Mouse (Mus musculus) stomach, embryonic 14.5 days (tissue): ENCODE data around the gene Pigr. TPM values are rescaled to one million over a fixed set of nuclear protein-coding genes. Genes with fewer than 3 reads are reported as not detected.

Source experiments
- ATAC-seq: fragments of 200-750 bp; cut with Nextera tagmentation; 2 replicates; pipeline ENCODE4 v1.8.0; 2017; ENCODE audit warnings: low read depth, moderate TSS enrichment; ENCODE audit not compliant: insufficient number of reproducible peaks, insufficient read depth, low FRiP score
- H3K27ac ChIP-seq: fragments of 300-500 bp; sonication (generic); 2 replicates; pipeline ENCODE4 v1.5.1; 2014; ENCODE audit warnings: mild to moderate bottlenecking, low read length, moderate library complexity, mixed read lengths
- H3K27me3 ChIP-seq: fragments of 300-500 bp; sonication (generic); 2 replicates; pipeline ENCODE4 v1.6.1; 2014; ENCODE audit warnings: low read length, control low read depth, mixed read lengths; ENCODE audit not compliant: control insufficient read depth, insufficient read depth
- H3K36me3 ChIP-seq: fragments of 300-500 bp; sonication (generic); 2 replicates; pipeline ENCODE4 v1.6.1; 2014; ENCODE audit warnings: mild to moderate bottlenecking, control low read depth, low read length, moderate library complexity, mixed read lengths; ENCODE audit not compliant: control insufficient read depth, insufficient read depth
- H3K4me1 ChIP-seq: fragments of 300-500 bp; sonication (generic); 2 replicates; pipeline ENCODE4 v1.6.1; 2014; ENCODE audit warnings: low read length, control low read depth, mixed read lengths; ENCODE audit not compliant: control insufficient read depth, insufficient read depth
- H3K4me2 ChIP-seq: fragments of 300-500 bp; sonication (generic); replicated peaks from 2 replicates; pipeline ENCODE4 v1.6.1; 2014; ENCODE audit warnings: low read depth, low read length, control low read depth
- H3K4me3 ChIP-seq: fragments of 300-500 bp; sonication (generic); 2 replicates; pipeline ENCODE4 v1.5.1; 2014; ENCODE audit warnings: low read depth, low read length, control low read depth
- H3K9ac ChIP-seq: fragments of 300-500 bp; sonication (generic); replicated peaks from 2 replicates; pipeline ENCODE4 v1.6.1; 2014; ENCODE audit warnings: low read depth, mild to moderate bottlenecking, control low read depth, low read length, moderate library complexity, mixed read lengths
- H3K9me3 ChIP-seq: fragments of 300-500 bp; sonication (generic); 2 replicates; pipeline ENCODE4 v1.6.1; 2016; ENCODE audit warnings: low read depth, low read length, control low read depth; ENCODE audit not compliant: control insufficient read depth
- WGBS: fragments of 180-500 bp; shearing (Covaris S2); extraction: QIAGEN DNeasy Blood & Tissue Kit; methylation state at CpG from one replicate; pipeline ENCODE4 v1.1.7; 2014; 5-methylcytosine and 5-hydroxymethylcytosine counted together
- polyA plus RNA-seq: library from polyadenylated mRNA; unstranded; fragments of >200 nt; fragmentation: Nextera tagmentation; extraction: Ambion mirVana; gene quantifications from 2 replicates; pipeline ENCODE4 v1.2.1, GENCODE M21; 2014

Pigr gene
- polyA plus RNA-seq, 1 experiment from 2014 or later: not detected

DNA sequence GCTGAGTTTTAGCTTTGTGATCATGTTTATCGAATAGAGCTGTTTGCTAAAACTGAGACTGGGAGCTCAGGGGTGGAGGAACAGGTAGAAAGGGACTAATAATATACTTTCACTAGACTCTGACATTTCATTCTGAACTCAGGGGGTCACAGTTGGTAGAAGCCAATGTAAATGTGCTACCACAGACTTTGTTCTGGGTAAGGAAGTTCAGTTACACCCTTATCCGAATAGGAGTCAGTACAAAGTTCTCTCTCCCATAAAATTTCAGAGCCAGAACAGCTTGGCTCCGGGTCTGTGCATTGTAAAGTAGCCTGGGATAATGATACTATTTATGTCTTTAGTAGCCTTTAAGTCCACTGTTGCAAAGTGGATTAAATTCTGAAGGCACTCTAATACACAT is 27.9 kb upstream of the Pigr start:
- 55% methylated on average over 3 of the region's 3 CpGs for WGBS
- H3K4me2 ChIP-seq: no peak overlapping the region
- no peaks in the 10 kb centered on the region for H3K27me3 ChIP-seq
- no peak overlapping the region for H3K27ac ChIP-seq
- no peak for ATAC-seq
- H3K9me3 ChIP-seq: no peaks in the 10 kb centered on the region
- H3K4me3 ChIP-seq: no peak overlapping the region
- H3K9ac ChIP-seq: no peak overlapping the region
- no peaks in the 10 kb centered on the region for H3K4me1 ChIP-seq
- no peaks in the 10 kb centered on the region for H3K36me3 ChIP-seq

DNA sequence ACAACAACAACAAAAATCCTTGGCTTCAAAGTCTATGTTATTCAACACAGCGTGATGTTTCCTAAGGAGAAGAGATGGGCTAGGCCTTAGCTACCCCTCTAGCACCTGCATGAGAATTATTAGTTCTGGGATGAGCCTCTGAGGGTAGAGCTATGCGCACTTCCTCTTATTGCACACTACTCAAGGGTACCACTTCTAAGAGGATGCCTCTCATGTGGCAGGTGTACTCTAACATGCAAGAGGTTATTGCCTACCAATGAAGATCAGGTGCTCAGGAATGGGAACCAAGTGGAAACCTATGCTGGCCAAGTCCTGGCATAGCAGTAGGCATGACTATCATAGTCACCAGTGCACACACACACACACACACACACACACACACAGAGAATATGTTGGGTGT is 27.1 kb upstream of the Pigr start:
- Histone ChIP-seq H3K4me1 (no peaks in the 10 kb centered on the region), H3K36me3 (no peaks in the 10 kb centered on the region), H3K4me3 (no peak overlapping the region), H3K9ac (no peak overlapping the region), H3K4me2 (no peak overlapping the region), H3K27me3 (no peaks in the 10 kb centered on the region), H3K9me3 (no peaks in the 10 kb centered on the region), H3K27ac (no peak overlapping the region)
- no peak for ATAC-seq
- 94% methylated on average over 2 of the region's 2 CpGs for WGBS

DNA sequence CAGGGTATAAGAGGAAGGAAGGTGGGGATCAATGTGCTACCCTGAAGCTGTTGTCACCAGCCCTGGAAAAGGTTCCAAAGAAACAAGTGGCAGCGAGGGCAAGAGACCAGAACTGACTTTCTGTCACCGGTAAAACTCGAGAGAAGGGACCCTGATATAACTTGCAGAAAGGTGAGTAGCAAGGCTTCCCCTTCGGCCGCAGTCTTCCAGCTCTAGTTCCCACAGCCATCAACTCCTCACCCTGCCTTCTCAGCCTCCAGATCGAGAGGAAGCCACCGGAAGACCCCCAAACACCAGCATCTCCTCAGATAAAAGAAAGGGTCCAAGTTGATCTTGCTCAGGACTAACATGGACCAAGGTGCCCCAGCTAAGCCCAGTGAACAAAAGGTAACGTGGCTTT is 25.9 kb upstream of the Pigr start, which contains the start of gene Fcamr:
Gene Fcamr, plus strand, starts transcription at position 301 of the 400 bp plus-strand sequence.
- no peaks in the 10 kb centered on the region for H3K9me3 ChIP-seq
- H3K27ac ChIP-seq: no peak within 1 kb of the TSS
- no peaks in the 10 kb centered on the region for H3K36me3 ChIP-seq
- ATAC-seq: no peak
- H3K9ac ChIP-seq: no peak within 1 kb of the TSS
- H3K27me3 ChIP-seq: no peaks in the 10 kb centered on the region
- H3K4me3 ChIP-seq: no peak within 1 kb of the TSS
- 83% methylated on average over 8 of the region's 8 CpGs for WGBS
- H3K4me2 ChIP-seq: no peak within 1 kb of the TSS
- H3K4me1 ChIP-seq: no peaks in the 10 kb centered on the region

DNA sequence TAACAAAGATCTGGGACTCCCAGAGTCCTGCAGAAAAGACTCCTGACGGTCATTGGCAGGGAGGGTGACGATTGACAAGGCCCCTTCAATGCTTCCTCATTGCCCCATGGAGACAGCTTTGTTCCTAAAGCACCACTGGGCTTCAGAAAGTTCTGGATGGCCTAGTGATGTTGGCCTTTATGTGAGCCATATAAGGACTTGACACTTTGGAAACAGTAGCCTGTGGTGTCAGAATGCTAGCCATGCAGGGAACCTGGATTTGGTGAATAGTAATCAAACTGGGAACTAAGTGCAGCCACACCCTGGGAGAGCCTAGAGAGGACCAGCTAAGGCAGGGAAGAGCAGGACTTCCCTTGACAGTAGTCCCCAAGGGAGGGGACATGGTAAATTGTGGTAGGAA is 25.0 kb upstream of the Pigr start:
- no peaks in the 10 kb centered on the region for H3K9me3 ChIP-seq
- H3K4me1 ChIP-seq: no peaks in the 10 kb centered on the region
- no peak for ATAC-seq
- 74% methylated on average over 2 of the region's 2 CpGs for WGBS
- H3K36me3 ChIP-seq: no peaks in the 10 kb centered on the region
- no peak overlapping the region for H3K27ac ChIP-seq
- no peaks in the 10 kb centered on the region for H3K27me3 ChIP-seq
- no peak overlapping the region for H3K9ac ChIP-seq
- H3K4me3 ChIP-seq: no peak overlapping the region
- no peak overlapping the region for H3K4me2 ChIP-seq

DNA sequence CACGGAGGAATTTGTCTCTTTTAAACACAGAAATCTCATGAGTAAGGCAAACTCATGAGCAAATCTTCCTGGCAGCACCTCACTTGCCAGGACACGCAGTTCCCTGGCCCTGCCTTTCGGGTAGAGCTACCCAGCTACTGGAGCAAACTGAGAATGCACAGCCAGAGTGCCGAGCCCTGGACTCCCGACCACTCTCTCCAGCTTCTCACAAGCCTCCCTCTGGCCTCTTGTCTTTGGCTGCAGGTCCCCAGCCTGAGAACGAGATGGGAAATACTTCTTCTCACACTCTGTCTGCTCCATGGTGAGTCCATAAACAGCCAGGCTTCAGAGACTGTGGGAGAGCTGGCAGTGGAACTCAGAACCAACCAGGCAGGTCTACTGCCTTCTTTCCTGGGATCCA is 23.5 kb upstream of the Pigr start:
- Histone ChIP-seq H3K9me3 (no peaks in the 10 kb centered on the region), H3K4me2 (no peak overlapping the region), H3K9ac (no peak overlapping the region), H3K27ac (no peak overlapping the region), H3K4me1 (no peaks in the 10 kb centered on the region), H3K36me3 (no peaks in the 10 kb centered on the region), H3K27me3 (no peaks in the 10 kb centered on the region), H3K4me3 (no peak overlapping the region)
- 44% methylated on average over 6 of the region's 6 CpGs for WGBS
- ATAC-seq: no peak

DNA sequence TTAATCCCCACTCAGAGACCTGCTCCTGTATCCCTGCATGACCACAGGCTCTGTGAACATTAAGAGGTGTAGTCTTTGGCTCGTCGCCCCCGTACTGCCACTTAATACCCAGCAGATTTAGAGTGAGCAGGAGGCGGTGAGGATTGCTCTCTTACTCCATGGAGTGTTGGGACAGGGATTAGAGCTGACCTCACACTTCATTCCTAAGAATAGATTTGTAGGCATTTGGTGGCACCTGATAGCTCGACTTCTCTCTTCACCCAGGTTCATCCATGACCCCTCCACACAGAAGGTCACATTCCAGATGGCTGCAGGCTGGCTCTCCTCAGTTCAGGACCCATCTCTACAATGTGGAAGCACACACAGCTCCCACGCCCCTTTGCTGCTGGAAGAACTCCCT is 22.2 kb upstream of the Pigr start:
- 49% methylated on average over 6 of the region's 6 CpGs for WGBS
- Histone ChIP-seq H3K4me3 (no peak overlapping the region), H3K27me3 (no peaks in the 10 kb centered on the region)

DNA sequence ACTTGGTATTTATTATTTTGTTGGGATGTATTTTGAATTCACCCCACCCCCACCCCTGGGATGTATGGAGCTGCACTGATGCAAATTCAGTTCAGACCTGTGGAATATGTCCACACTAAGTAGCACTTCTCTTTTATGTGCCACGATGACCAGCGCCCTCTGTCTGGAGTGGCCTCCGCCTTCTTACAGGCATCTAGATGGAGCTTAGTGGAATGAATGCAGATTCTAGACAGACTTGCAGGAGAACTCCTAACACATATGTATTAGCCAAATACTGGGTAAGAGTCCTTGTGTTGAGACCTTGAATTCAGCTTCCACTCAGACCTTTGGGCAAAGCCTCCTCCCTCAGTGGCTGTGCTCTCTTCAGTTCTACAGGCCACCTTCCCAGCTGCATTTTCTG is 15.6 kb upstream of the Pigr start:
- no peaks in the 10 kb centered on the region for H3K36me3 ChIP-seq
- no peak overlapping the region for H3K4me2 ChIP-seq
- WGBS: 74% methylated on average over 3 of the region's 3 CpGs
- H3K27me3 ChIP-seq: no peaks in the 10 kb centered on the region
- no peaks in the 10 kb centered on the region for H3K9me3 ChIP-seq
- ATAC-seq: no peak
- H3K4me3 ChIP-seq: no peak overlapping the region
- H3K4me1 ChIP-seq: no peaks in the 10 kb centered on the region
- H3K27ac ChIP-seq: no peak overlapping the region
- no peak overlapping the region for H3K9ac ChIP-seq

More for the DNA sequence above, 22.2 kb upstream of the Pigr start:
- Histone ChIP-seq H3K4me2 (no peak overlapping the region), H3K9ac (no peak overlapping the region), H3K36me3 (no peaks in the 10 kb centered on the region), H3K4me1 (no peaks in the 10 kb centered on the region), H3K27ac (no peak overlapping the region), H3K9me3 (no peaks in the 10 kb centered on the region)
- no peak for ATAC-seq

DNA sequence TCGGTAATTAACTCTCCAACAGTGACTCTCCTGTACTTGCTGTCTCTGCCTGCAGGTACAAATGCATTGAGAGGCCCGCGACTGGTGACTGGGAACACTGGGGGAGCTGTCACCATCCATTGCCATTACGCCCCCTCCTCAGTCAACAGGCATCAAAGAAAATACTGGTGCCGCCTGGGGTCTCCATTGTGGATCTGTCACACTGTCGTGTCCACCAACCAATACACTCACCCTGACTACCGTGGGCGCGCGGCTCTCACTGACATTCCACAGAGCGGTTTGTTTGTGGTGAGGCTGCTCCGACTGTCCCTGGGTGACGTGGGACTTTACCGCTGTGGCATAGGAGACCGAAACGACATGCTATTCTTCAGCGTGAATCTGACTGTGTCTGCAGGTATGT is 15.2 kb upstream of the Pigr start:
- 65% methylated on average over 17 of the region's 17 CpGs for WGBS
- no peak for ATAC-seq
- H3K27me3 ChIP-seq: no peaks in the 10 kb centered on the region
- no peak overlapping the region for H3K27ac ChIP-seq
- H3K4me3 ChIP-seq: no peak overlapping the region
- no peaks in the 10 kb centered on the region for H3K9me3 ChIP-seq
- H3K4me2 ChIP-seq: no peak overlapping the region
- no peaks in the 10 kb centered on the region for H3K36me3 ChIP-seq
- no peak overlapping the region for H3K9ac ChIP-seq
- H3K4me1 ChIP-seq: no peaks in the 10 kb centered on the region

DNA sequence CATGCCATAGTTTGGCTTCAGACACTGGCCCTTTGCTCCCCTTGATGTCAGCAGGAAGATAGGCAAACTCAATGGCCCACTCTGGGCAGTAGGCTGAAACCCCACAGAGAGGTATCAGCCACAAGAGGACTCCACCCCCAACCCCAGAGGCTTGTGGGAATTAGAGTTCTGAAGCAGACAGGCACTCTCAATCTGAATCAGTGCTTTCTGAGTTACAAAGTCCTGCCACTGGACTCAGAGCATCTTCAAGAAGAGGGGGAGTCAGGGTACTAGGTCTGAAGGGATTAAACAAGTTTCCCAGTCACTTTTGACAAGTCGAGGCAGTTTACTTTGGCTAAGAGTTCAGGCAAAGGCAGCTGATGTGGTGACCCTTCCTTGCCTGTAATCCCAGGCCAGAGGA is 6.7 kb upstream of the Pigr start:
- H3K27me3 ChIP-seq: no peaks in the 10 kb centered on the region
- no peaks in the 10 kb centered on the region for H3K4me1 ChIP-seq
- H3K36me3 ChIP-seq: no peaks in the 10 kb centered on the region
- no peak overlapping the region for H3K4me2 ChIP-seq
- no peak overlapping the region for H3K9ac ChIP-seq
- H3K4me3 ChIP-seq: no peak overlapping the region
- H3K9me3 ChIP-seq: no peaks in the 10 kb centered on the region
- WGBS: 59% methylated on average over 1 of the region's 1 CpGs
- no peak overlapping the region for H3K27ac ChIP-seq
- no peak for ATAC-seq
